Mouse (Mus musculus) adrenal gland, postnatal 36 days (tissue): ENCODE measurements around the gene Agr2. TPM values are rescaled to one million over a fixed set of nuclear protein-coding genes. Genes with fewer than 3 reads are reported as not detected.

Experiments
- DNase-seq, 2 experiments: peaks; one replicate each; pipeline ENCODE4 v3.0.0; 2021; ENCODE audit warnings: mixed read lengths in 1 of 2
- total RNA-seq, 2 experiments: library from RNA; stranded (reverse); gene quantifications; 2 replicates each; pipeline ENCODE4 v1.2.3; 2021

The Agr2 gene
- total RNA-seq, 2 experiments from 2014 or later = not detected

DNA sequence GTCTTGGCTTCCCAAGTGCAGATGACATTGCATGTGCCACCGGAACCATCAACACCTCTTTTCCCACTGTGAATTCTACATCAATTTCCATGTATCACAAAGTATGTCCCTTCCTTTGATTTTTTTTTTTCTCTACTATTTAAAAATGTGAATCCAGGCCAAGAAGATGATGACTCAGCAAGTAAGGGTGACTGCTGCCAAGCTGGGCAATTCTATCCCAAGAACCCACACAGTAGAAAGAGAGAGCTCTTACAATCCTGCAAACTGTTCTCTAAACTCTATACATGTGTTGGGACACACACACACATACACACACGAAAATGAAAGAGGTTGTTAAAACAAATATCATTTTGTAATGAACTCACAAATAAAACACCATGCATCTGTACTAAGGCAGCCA, 34.5 kb downstream of the Agr2 start:
- no peak for DNase-seq

DNA sequence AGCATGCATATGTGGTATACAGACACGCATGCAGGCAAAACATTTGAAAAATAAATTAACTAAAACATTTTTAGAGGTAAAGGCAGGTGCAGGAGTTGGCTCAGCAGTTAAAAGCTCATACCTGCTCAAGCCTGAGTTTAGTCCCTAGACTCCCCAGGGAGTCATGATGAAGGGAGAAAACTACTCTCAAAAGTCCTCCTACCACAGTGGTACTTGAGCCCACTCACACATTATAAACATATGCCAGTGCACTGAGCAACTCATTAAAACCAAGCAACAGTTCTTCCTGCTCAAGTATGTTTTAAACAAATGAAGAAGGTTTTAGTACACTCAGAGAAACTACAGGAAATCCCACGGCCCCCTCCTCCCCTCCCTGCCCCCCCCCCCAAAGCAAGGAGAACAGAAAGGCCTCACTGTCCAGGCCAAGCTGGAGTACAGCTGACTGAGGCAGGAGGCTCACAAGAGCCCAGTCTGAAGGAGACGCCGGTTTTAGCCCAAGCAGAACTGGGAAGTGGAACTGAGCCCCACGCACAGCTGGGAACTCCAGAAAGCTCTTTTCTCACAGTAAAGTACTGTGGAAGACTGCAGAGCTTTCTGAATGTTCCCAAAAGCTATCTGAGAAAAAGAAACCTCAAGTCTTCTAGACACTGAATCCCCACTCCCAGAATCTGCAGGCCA, 36.4 kb downstream of the Agr2 start:
- DNase-seq = no peak

DNA sequence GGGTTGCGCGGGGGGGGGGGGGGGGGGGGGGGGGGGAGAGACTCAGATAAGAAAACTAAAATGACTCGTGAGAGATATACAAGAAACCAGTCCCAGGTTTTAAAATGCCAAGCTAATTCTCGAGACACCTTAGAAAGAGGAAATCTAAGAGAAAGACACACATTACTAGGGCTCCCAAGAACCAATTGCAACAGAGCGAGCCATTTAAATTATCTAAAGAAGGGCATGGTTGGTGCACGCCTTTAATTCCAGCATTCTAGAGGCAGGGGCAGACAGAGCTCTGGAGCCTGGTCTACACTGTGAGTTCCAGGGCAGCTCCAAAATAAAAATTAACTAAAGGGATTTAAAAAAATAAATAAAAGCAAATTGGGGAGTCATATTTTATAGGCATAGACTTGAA, 37.0 kb downstream of the Agr2 start:
- no peak for DNase-seq

DNA sequence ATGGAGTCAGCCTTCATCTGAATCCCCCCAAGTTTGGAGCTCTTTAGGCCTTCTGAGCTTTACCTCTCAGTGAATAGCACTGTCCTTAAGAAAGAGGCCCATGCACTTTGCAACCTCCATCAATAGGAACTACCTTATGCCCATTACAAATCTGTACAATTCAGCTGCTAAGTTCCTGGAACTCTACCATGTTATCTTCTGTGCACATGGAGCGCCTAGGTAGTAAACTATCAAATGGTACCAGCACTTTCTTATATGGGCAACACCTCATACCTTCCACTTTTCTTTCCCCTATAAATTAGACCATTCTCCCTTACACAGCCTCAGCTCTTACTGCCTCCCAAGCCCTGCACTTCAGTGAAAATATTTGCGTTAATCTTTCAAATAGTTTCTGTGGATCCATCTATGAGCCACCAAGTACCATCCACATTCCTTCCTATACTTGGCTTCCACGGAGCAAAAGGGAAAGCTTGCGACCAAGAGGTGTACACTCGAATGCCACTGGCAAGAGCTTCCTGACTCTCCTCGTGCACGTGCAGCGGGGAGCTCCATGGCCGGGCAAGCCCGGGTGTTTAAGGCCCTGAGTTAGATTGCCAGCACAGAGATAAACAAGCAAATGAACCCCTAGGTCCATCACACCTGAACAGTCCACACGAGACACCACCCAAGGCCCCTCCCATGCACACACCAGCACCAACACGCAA, 38.1 kb downstream of the Agr2 start:
- no peak for DNase-seq

DNA sequence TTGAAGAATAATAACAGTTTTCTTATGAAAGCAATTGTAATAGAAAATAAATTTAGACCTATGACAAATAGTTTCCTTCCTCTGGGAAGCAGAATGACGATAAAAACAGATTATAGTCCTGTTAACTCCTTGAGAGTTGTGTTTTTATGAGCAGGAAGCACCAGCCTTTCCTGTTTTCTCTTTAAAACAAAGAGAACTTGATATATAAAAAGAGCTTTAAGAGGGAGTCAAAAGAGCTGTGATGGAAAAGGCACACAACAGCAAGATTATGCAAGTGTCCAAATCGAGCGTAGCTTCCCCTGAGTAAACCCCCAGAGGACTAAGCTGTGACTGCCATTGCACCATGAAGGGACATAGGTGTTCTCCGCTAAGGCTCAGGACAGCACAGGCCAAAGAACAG, 39.7 kb downstream of the Agr2 start:
- no peak for DNase-seq

DNA sequence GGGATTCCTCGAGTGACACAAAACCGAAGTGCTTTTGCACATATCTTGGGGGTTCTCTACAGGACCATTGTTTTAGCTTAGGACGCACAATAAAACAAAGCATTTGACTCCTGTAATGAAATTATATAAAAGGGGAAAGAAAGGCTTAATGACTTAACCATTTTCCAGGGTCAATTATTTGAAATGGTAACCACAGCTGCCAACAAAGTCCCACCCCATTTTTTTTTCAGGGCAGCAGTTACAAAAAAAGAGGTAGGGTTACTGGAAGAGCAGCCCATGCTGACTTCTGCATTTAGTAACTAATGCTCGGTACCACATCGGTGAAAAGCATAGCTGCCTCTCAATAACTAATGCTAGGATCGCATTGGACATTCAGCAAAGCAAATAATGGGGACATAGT, 42.8 kb downstream of the Agr2 start:
- no peak for DNase-seq

DNA sequence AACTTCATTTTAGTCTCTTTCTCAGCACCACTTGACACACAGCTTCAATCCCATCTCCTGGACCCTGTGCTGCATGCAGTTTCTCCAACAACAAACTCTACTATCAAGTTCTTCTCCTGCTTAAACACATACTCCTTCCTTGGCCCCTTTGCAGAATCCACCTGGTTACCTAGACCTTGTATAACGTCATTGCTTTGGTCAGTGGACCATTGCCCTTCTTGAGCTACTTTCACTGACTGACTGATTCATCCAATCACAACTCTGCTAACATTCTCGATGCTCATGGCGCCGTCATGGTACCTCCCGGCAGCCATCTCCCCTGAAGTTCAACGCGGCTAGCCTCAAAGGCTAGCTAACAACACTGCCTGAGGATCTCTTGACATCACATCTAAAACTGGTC, 43.4 kb downstream of the Agr2 start:
- no peak for DNase-seq

DNA sequence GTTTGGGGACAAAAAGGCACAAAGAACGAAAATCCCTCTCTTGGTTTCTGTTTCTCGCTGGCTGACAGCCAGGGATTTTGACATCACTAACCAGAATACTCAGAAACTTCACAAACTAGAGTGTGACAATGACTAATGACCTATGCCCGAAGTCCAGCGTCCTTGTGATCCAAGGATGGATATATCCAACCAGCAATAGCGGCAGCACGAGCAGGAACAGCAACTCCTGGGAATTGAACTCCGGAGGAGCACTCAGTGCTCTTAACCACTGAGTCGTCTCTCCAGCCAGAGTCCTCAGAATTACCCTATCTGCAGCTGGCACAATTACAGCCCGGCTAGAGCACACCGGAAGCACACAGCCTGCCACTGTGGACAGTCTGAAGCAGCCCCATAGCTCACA, 44.1 kb downstream of the Agr2 start:
- peak; percentile 43 to 45 for DNase-seq

DNA sequence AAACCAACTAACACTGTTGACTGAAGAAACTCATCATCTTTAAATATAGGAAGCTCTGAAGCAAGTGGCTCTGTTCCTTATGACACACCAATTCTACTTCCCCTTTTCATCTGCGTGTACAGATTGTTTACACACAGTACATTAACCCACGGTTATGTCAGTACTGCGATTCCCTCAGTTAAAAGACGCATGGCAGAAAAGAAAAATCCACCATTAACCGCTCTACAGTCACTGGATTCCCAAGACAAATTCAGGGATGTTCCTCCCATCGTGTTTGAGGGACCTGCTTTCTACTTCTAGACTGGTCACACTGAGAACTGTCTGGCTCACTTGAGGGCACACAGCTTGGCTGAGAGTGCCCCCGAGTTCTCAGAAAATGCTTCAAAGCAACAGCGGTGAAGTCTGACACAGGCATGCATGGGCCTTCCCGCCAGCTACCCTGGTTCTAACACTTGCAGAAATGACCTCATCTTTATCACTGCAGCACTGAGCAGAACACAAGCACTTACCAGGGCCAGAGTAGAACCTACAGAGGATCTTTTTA, 46.9 kb downstream of the Agr2 start:
- no peak for DNase-seq

DNA sequence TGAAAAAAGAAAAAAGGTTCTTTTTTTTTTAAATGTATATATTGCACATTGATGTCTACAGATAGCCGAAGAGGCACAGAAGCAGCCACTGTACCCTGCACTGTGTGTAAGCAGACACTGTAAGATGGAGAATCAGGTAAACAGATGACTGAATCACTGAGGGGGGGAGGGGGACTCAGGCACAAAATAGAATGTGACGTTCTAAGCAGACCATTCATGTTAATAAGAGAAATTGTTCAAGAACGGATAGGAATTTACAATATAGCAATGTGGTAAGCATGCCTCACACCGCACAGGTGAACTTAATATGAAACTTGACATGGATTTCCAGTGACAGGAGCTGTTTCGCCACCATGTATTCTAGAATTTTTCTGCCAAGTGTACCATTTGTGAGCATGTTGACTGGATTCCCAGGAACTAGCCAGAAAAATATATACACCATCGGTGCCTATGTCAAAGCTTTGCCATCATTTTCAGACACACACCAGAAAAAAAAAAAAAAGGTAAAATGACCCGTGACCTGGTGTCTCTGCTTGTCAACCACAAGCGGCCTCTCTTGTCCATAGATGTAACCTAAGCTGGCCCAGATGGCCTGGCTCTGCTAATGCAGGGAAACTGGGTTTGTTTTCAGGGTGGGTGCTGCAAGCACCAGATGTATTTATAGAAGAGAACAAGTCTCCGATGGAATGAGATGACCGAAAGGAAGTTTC, 48.0 kb downstream of the Agr2 start:
- no peak for DNase-seq

DNA sequence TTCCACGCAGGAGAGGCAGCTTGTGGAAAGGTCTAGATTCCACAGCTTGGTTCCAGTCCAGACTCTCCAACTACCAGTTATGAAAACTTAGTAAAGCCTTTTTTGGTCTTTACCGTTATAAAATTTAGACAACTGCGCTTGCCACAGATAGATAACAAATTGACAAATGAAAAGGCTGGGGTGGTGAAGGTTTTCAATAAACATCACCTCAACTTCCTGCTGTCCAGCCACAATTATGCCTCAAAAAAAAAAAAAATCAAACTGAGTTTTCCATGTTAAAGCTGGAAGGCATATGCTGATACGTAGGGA, 48.5 kb downstream of the Agr2 start:
- DNase-seq = no peak

DNA sequence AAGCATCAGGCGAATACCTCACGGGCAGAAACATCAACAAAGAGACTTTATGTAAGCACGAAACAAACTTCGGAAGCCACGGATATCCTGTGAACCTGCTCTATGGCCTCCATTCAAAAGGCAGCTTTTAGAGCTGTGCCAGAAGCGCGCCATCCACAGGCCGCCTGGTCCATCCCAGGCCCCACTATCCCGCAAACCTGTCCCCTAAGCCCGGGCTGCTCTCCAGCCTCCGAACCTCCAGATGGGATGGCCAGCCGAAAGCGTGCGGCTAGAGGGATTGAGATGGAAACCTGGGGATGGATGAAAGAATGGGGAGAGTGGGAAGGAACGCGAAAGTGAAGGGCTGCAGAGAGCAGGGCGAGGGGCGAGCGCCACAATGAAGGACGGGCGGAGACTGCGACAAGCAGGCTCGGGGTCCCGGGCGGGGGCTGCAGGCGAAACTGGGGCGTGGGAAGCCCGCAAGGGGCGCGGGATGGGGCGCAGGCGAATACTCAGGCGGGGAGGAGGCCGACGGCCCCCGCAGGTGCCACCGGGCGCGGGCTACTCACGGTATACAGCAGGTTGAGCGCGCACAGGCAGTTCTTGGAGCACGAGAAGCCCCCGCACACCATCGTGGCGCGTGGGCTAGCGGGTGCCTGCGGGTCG, 49.1 kb downstream of the Agr2 start:
- DNase-seq = peak; percentile 18 to 32

DNA sequence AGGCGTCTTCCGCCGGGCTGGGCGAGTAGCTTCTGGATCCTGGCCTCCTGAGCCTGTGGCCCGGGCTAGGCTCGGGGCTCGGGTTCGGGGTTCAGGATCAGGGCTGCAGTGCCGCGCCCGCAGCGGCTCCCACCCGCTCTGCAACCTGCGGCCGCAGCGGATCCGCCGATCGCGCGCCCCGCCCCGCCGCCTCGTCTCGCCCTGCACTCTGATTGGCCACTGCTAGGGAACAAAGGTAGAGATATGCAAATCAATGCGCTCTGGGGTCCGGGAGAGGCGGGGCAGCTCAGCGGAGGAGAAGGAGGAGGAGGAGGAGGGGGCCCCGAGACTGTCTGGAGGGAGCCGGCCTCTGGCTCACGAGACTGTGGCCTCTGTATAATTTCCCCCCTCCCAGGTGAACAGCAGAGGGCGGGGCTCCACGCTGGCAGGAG, 49.7 kb downstream of the Agr2 start, which contains the start of gene Tspan13:
TSS of gene Tspan13 (minus strand) at position 153 of the 431 bp plus-strand sequence.
- peak; percentile 86 to 87 for DNase-seq

DNA sequence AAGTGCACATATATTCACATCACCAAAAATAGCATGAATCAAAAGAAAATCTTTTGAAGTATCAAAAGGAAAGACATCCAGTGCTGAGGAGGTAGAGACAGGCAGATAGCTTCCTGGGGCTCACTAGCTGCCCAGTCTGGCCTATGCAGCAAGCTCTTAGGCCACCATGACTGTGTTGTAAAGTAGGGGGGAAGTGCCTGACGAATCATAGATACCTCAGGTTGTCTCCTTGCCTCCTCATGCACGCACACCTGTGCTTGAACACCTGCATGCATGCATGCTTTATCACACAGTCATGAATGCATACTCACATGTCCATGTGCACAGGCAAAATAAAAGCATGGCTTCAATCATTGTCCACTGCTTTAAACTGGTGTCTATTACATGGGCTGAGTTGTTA, 52.0 kb downstream of the Agr2 start:
- no peak for DNase-seq

DNA sequence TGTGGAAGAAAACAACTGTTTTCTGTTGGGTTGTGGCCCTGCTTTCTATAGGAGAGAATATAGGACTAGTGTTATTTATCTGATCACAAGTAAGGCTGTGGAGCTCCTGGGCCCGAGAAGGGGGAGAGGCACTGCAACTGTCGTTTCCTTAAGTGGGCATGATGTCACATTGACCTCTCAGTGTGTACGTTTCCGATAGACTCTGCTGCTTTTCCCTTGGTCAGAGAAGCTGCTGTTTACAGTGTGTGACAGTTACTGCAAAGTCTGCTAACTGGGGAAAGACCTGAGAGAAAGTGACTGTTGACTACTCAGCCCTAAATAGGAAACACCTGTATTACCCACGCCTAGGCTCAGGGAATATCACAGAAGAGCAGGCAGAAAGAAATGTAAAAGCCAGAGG, 53.5 kb downstream of the Agr2 start:
- no peak for DNase-seq

DNA sequence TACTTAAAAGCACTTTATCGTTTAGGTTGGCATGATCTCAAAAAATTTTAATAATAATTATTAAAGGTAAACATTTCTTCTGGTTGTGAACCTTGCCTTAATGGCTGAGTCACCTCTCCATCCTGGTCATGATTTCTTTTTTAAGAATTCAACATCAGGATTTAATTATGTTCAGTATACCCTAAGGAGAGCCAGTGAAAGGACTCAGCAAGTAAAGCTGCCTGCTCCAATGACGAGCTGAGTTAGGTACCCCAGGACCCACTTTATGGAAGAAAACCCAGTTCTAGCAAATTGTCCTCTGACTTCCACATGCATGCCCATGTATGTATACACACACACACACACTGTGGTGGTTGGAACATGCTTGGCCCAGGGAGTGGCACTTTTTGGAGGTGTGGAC, 54.9 kb downstream of the Agr2 start:
- no peak for DNase-seq

DNA sequence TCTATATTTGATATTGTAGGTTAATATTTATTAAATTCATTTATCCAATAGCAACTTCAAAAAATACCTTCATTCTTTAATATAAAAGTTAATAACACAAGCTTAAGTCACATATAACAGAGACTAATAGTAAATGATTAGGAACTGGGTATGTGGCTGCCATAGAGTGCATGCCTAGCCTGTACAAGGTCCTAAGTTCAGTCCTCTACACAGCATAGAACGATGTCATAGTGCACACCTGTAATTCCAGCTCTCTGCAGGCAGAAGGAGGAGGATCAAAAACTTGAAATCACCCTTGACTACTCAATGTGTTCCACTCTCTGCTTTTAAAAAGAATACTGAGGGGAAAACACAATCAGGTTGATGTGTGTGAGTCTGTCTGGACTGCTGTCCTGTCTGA, 57.6 kb downstream of the Agr2 start:
- DNase-seq = no peak

Other genes starting within 250 kb of the Agr2 start
- gene Agr3, start 67.3 kb upstream of the Agr2 start, total RNA-seq = not detected
- gene Tspan13, start 49.6 kb downstream of the Agr2 start, total RNA-seq = 10 to 100 TPM in 1 of 2 experiments, 1 to 10 TPM in 1; 9.2 to 10.0 TPM
- 10 to 100 TPM; 27.9 to 43.6 TPM for gene Ankmy2, start 164.2 kb downstream of the Agr2 start, total RNA-seq
- gene Bzw2, start 165.2 kb downstream of the Agr2 start, total RNA-seq = 10 to 100 TPM; 19.0 to 28.3 TPM